ENCODE assay signal across 12 mouse cellular contexts in the genomic region with DNA sequence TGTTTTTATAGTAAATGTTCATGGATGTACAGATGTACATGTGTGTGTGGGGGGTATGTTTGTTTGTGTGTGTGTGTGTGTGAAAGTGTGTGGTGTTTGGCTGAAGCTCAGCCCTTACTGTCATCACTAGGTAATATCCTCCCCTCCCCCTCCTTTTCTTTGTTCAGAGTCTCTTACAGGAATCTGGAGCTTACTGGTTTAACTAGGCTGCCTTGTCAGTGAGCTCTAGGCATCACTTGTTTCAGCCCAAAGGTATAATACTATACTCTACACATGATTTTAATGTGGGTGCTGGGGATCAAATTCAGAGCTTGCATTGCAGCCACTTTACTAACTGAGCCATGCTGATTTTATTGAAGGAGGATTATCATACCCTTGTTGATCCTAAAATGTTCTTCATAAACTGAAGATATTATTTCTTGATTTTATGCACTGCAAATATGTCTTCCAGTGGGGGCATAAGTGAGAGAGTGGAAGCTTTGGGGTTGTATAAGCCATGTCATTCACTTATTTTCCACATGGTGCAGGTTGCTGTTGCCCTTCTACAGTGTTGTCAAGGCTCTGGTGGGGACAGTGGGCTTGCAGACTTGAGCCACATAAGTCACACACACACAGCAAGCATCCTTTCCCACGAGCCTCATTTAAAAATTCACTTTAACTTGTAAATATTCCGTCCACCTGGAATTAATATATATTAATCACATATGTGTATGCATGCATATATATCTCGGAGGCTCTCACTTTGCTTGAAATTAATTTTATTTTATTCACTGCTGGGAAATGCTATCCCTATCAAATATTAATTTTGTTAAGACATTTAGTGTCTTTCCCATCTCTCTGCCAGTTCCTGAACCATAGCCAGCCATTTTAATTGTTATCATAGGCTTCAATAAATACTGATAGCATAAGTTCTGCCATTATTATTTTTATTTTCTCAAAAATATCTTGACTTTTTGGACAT. TPM values are rescaled to one million over a fixed set of nuclear protein-coding genes. Genes with fewer than 3 reads are reported as not detected.
"Had no signal": no experiment of that assay in that cellular context is flagged by ENCODE, and none has a peak within 500 bp of the region (broad histone marks: within the 10 kb centered on the region; RNA-seq: fewer than 3 reads in every experiment).

No protein-coding gene starts in this region.

- H3K27ac ChIP-seq: limb, embryonic 15.5 days; liver, embryonic 13.5 days; lung, embryonic 15.5 days; macrophage had no signal

- H3K9me3 ChIP-seq: limb, embryonic 15.5 days; liver, embryonic 13.5 days; lung, embryonic 15.5 days; megakaryocyte, embryonic 14.5 days had no signal

- H3K9ac ChIP-seq: limb, embryonic 15.5 days; liver, embryonic 13.5 days; liver, postnatal 0 days; lung, embryonic 15.5 days had no signal

- H3K27me3 ChIP-seq: limb, embryonic 15.5 days; liver, embryonic 13.5 days; lung, embryonic 15.5 days; megakaryocyte, embryonic 14.5 days had no signal

- DNase-seq: left cerebral cortex, postnatal 4 days; liver, embryonic 13.5 days; liver, postnatal 0 days; lung, postnatal 14 days; thymus, adult 18-20 months; thymus, postnatal 25 days had no signal

- H3K4me1 ChIP-seq: limb, embryonic 15.5 days; liver, embryonic 13.5 days; lung, embryonic 15.5 days; megakaryocyte, embryonic 14.5 days had no signal

- ATAC-seq: liver, postnatal 0 days; midbrain, embryonic 16.5 days had no signal

- H3K36me3 ChIP-seq: limb, embryonic 15.5 days; liver, embryonic 13.5 days; lung, embryonic 15.5 days had no signal

- H3K4me3 ChIP-seq: limb, embryonic 15.5 days; liver, embryonic 13.5 days; lung, embryonic 15.5 days; megakaryocyte, embryonic 14.5 days had no signal

- H3K4me2 ChIP-seq: limb, embryonic 15.5 days; liver, embryonic 13.5 days; lung, embryonic 15.5 days; midbrain, embryonic 11.5 days had no signal

RNA-seq across cellular contexts. Expression of a gene that starts 45.0 kb away (rescaled TPM):
- polyA plus RNA-seq: macrophage had no signal
